Mouse (Mus musculus) kidney, embryonic 14.5 days (tissue): ENCODE measurements around the gene Fbxl17. TPM values are rescaled to one million over a fixed set of nuclear protein-coding genes. Genes with fewer than 3 reads are reported as not detected.

Experiments
- ATAC-seq: fragments of 200-750 bp; cut with Nextera tagmentation; 2 replicates; pipeline ENCODE4 v1.8.0; 2017; ENCODE audit warnings: moderate number of reproducible peaks, mild to moderate bottlenecking, moderate TSS enrichment, moderate library complexity; ENCODE audit not compliant: low FRiP score, low TSS enrichment
- H3K27ac ChIP-seq: fragments of 300-500 bp; sonication (generic); 2 replicates; pipeline ENCODE4 v1.5.1; 2014; ENCODE audit warnings: low read depth, mild to moderate bottlenecking, low read length, moderate library complexity, mixed read lengths
- H3K27me3 ChIP-seq: fragments of 300-500 bp; sonication (generic); 2 replicates; pipeline ENCODE4 v1.6.1; 2014; ENCODE audit warnings: mild to moderate bottlenecking, low read length; ENCODE audit not compliant: control insufficient read depth, insufficient read depth
- H3K36me3 ChIP-seq: fragments of 300-500 bp; sonication (generic); 2 replicates; pipeline ENCODE4 v1.6.1; 2014; ENCODE audit warnings: low read length, mixed read lengths; ENCODE audit not compliant: control insufficient read depth, insufficient read depth
- H3K4me1 ChIP-seq: fragments of 300-500 bp; sonication (generic); 2 replicates; pipeline ENCODE4 v1.6.1; 2014; ENCODE audit warnings: low read length, mixed read lengths; ENCODE audit not compliant: control insufficient read depth, insufficient read depth
- H3K4me2 ChIP-seq: fragments of 300-500 bp; sonication (generic); replicated peaks from 2 replicates; pipeline ENCODE4 v1.6.1; 2014; ENCODE audit warnings: low read depth, mild to moderate bottlenecking, low read length
- H3K4me3 ChIP-seq: fragments of 300-500 bp; sonication (generic); 2 replicates; pipeline ENCODE4 v1.5.1; 2014; ENCODE audit warnings: mild to moderate bottlenecking, low read length
- H3K9ac ChIP-seq: fragments of 300-500 bp; sonication (generic); 2 replicates; pipeline ENCODE4 v1.6.1; 2014; ENCODE audit warnings: low read depth, mild to moderate bottlenecking, low read length, moderate library complexity
- H3K9me3 ChIP-seq: fragments of 300-500 bp; sonication (generic); 2 replicates; pipeline ENCODE4 v1.6.1; 2016; ENCODE audit warnings: low read length; ENCODE audit not compliant: control insufficient read depth
- WGBS: fragments of 180-500 bp; shearing (Covaris S2); extraction: QIAGEN DNeasy Blood & Tissue Kit; methylation state at CpG from one replicate; pipeline ENCODE4 v1.1.7; 2014; 5-methylcytosine and 5-hydroxymethylcytosine counted together
- polyA plus RNA-seq: library from polyadenylated mRNA; unstranded; fragments of >200 nt; fragmentation: Nextera tagmentation; extraction: Ambion mirVana; gene quantifications from 2 replicates; pipeline ENCODE4 v1.2.1, GENCODE M21; 2014

Fbxl17 gene
- polyA plus RNA-seq, 1 experiment from 2014 or later = 8.8 TPM

- Histone ChIP-seq H3K9me3 (no peaks in the 10 kb centered on the region), H3K27me3 (no peaks in the 10 kb centered on the region), H3K36me3 (no peaks in the 10 kb centered on the region), H3K27ac (no peak overlapping the region), H3K9ac (no peak overlapping the region), H3K4me2 (no peak overlapping the region), H3K4me3 (no peak overlapping the region), H3K4me1 (peaks cover 5% of the 10 kb centered on the region)
- WGBS = 86% methylated on average over 7 of the region's 7 CpGs
- ATAC-seq = no peak
These were observed 135.2 kb downstream of the Fbxl17 start for GRCm38 (mm10) chr17:63364605-63365004.

GRCm38 (mm10) chr17:63362196-63362595, 137.6 kb downstream of the Fbxl17 start:
- Histone ChIP-seq H3K4me1 (peaks cover 5% of the 10 kb centered on the region), H3K4me2 (no peak overlapping the region), H3K9ac (no peak overlapping the region), H3K9me3 (no peaks in the 10 kb centered on the region), H3K4me3 (no peak overlapping the region), H3K27me3 (no peaks in the 10 kb centered on the region), H3K36me3 (no peaks in the 10 kb centered on the region), H3K27ac (no peak overlapping the region)
- 77% methylated on average over 3 of the region's 3 CpGs for WGBS
- ATAC-seq = no peak

GRCm38 (mm10) chr17:63361679-63362078, 138.1 kb downstream of the Fbxl17 start:
- Histone ChIP-seq H3K27ac (no peak overlapping the region), H3K4me3 (no peak overlapping the region), H3K9me3 (no peaks in the 10 kb centered on the region), H3K4me1 (peaks cover 5% of the 10 kb centered on the region), H3K36me3 (no peaks in the 10 kb centered on the region), H3K27me3 (no peaks in the 10 kb centered on the region), H3K9ac (no peak overlapping the region), H3K4me2 (no peak overlapping the region)
- no peak for ATAC-seq
- 91% methylated on average over 9 of the region's 9 CpGs for WGBS

- Histone ChIP-seq H3K4me2 (no peak overlapping the region), H3K27ac (no peak overlapping the region), H3K9ac (no peak overlapping the region), H3K4me1 (no peaks in the 10 kb centered on the region), H3K4me3 (no peak overlapping the region), H3K27me3 (no peaks in the 10 kb centered on the region), H3K36me3 (no peaks in the 10 kb centered on the region), H3K9me3 (no peaks in the 10 kb centered on the region)
- 63% methylated on average over 1 of the region's 1 CpGs for WGBS
- no peak for ATAC-seq
These were observed 141.0 kb downstream of the Fbxl17 start for GRCm38 (mm10) chr17:63358837-63359236.

DNA sequence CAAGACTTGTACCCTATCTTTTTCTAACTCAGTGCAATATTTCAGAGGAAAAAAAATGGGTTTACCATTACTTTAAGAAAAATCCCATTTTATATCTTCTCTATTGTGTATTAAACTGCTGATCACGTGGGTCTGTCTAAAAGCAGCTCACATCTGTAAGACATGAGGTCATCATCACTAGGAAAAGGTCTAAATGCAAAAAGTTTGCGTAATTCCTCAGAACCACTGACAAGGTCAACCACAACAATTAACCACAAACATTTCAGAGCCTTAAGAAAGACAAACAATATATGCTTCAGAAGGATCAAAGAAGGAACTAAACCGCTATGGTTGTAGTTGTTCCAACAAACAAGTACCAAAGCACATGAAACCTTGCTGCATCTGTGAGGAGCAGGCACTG, 143.6 kb downstream of the Fbxl17 start:
- H3K4me3 ChIP-seq = no peak overlapping the region
- 92% methylated on average over 3 of the region's 3 CpGs for WGBS
- no peak overlapping the region for H3K9ac ChIP-seq
- H3K4me1 ChIP-seq = no peaks in the 10 kb centered on the region
- no peaks in the 10 kb centered on the region for H3K27me3 ChIP-seq
- H3K9me3 ChIP-seq = no peaks in the 10 kb centered on the region
- no peak for ATAC-seq
- no peak overlapping the region for H3K4me2 ChIP-seq
- H3K36me3 ChIP-seq = no peaks in the 10 kb centered on the region
- no peak overlapping the region for H3K27ac ChIP-seq

- Histone ChIP-seq H3K4me2 (no peak overlapping the region), H3K36me3 (no peaks in the 10 kb centered on the region), H3K4me1 (no peaks in the 10 kb centered on the region), H3K27me3 (no peaks in the 10 kb centered on the region), H3K27ac (no peak overlapping the region), H3K4me3 (no peak overlapping the region), H3K9ac (no peak overlapping the region), H3K9me3 (no peaks in the 10 kb centered on the region)
- ATAC-seq = no peak
- WGBS = 93% methylated on average over 6 of the region's 6 CpGs
These were observed 147.1 kb downstream of the Fbxl17 start for GRCm38 (mm10) chr17:63352634-63353195.

DNA sequence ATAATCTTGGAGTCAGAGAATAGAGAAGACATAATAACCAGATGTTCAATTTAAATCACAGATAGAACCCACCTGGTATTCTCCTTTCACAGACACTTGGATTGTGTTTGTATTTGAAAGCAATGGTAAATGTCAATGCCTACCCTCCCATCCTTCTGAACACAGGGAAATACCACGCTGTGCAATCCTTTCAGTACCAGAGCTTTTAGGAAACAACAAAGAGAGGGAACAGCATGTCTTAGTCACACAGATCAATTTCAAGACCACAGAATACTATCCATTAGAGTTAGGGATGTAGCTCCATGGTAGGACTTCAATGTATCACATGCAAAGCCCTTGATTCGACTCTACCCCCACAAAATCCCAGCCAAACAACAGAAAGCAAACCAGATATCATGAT, 148.1 kb downstream of the Fbxl17 start:
- H3K9ac ChIP-seq = no peak overlapping the region
- 91% methylated on average over 2 of the region's 2 CpGs for WGBS
- no peaks in the 10 kb centered on the region for H3K4me1 ChIP-seq
- H3K4me2 ChIP-seq = no peak overlapping the region
- ATAC-seq = no peak
- H3K36me3 ChIP-seq = no peaks in the 10 kb centered on the region; the same call in 1 of the 2 replicates
- H3K9me3 ChIP-seq = no peaks in the 10 kb centered on the region
- H3K27ac ChIP-seq = no peak overlapping the region
- H3K4me3 ChIP-seq = no peak overlapping the region
- no peaks in the 10 kb centered on the region for H3K27me3 ChIP-seq

DNA sequence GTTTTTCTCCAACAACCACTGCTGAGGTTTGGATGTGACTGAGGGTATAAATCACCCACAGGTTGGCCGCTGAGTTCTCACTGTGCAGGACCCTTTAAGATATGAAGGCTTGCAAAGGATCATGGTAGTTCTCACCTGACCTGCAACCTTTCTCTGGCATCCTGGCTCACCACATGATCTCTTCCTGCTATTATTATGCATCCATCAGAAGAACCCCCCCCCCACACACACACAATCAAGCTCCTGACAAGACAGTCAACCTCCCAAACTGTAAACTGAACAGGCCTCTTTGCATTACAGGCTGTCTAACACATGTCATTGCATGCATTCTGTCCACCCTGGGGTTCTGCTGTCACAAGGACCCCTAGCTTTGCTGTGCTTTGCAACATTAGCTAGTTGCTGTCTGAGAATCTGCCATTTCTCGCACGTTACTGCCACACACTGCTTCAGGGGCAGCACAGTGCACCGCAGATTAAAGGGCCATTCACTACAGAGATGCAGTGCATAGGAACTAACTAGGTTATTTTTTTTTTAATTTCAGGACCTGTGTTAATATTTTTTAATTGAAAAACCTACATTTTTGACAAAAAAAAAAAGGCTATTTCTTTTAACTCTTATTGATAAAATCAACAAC, 148.8 kb downstream of the Fbxl17 start:
- no peak overlapping the region for H3K9ac ChIP-seq
- no peak overlapping the region for H3K4me3 ChIP-seq
- no peaks in the 10 kb centered on the region for H3K4me1 ChIP-seq
- H3K27ac ChIP-seq = no peak overlapping the region
- no peaks in the 10 kb centered on the region for H3K9me3 ChIP-seq
- H3K27me3 ChIP-seq = no peaks in the 10 kb centered on the region
- H3K36me3 ChIP-seq = no peaks in the 10 kb centered on the region; the same call in 1 of the 2 replicates
- ATAC-seq = no peak
- H3K4me2 ChIP-seq = no peak overlapping the region
- WGBS = 63% methylated on average over 4 of the region's 4 CpGs

DNA sequence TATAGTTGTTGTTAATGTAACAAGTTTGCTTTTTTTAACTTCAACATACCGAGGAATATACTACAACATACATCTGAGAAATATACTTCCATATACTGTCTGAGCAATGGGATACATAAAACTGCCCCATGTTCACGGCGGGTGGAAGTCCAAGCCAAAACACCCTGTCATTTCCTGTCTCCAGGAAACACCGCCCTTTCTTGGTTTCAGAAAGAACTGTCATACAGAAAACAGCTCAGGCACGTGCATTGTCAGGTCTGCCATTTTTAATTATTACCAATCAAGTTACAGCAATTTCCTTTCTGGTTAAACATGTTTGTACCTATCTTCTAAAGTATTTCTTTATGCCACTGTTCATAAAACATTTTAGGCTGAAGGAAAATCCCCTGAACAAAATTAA, 155.7 kb downstream of the Fbxl17 start:
- Histone ChIP-seq H3K27ac (no peak overlapping the region), H3K9ac (no peak overlapping the region), H3K36me3 (no peaks in the 10 kb centered on the region; the same call in 1 of the 2 replicates), H3K9me3 (no peaks in the 10 kb centered on the region), H3K27me3 (no peaks in the 10 kb centered on the region), H3K4me2 (no peak overlapping the region), H3K4me3 (no peak overlapping the region), H3K4me1 (no peaks in the 10 kb centered on the region)
- 68% methylated on average over 5 of the region's 5 CpGs for WGBS
- no peak for ATAC-seq
